Mouse (Mus musculus): ENCODE results near the gene Klhdc10.

The Klhdc10 gene

DNA sequence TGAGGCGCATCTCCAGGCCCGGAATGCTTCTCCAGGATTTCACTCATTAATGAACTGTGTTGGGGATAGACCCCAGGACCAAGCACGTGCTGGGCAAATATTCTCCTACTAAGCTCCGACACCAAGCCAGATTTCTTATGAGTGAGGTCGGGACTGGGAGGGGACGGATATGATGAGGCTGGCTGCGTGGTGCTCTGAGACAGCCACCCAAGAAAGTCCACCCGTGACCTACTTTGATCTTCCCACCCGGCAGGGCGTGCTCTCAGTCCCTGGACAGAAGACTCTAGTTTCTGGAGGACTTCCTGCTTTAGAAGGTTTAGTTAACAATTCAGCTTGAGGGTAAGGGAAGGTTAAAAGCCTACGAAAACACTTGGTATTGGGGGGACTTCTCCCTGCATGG is 63.9 kb downstream of the Klhdc10 start:
- no peak for DNase-seq (ENCODE audit: extremely low spot score, low read depth, low spot score)

DNA sequence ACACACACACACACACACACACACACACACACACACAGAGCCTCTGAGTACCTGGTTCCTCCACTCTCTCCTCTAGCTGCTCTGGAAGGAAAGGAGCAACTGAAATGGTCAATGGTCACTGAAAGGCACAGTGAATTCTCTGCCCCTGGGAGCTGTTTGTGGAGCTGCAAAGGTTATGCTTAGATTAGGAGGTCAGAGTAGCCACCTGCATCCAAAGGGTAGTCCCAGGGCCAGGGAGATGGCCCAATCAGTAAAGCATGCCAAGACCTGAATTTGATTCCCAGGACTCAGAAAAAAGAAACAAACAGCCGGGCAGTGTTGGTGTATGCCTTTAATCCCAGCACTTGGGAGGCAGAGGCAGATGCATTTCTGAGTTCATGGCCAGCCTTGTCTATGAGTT is 66.4 kb downstream of the Klhdc10 start:
- no peak for DNase-seq (ENCODE audit: extremely low spot score, low read depth, low spot score)

DNA sequence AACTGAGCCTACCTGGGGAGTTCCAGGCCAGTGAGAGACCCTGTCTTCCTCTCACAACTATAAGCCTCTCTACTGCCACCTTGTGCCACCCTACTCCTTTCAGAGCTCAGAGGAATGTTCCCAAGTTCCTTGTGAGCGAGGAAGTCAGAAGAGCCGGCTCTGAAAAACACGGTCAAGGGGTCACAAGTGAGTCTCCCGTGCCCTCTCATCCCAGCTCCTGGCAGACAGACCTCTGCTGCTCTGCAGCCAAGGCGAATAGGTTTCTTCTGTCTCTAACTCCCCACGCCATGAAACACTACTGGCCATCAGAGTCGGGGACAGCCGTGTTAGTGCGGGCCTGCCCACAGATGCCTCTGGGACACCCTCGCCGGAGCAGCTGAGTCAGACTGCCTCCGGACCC is 67.0 kb downstream of the Klhdc10 start:
- no peak for DNase-seq (ENCODE audit: extremely low spot score, low read depth, low spot score)

DNA sequence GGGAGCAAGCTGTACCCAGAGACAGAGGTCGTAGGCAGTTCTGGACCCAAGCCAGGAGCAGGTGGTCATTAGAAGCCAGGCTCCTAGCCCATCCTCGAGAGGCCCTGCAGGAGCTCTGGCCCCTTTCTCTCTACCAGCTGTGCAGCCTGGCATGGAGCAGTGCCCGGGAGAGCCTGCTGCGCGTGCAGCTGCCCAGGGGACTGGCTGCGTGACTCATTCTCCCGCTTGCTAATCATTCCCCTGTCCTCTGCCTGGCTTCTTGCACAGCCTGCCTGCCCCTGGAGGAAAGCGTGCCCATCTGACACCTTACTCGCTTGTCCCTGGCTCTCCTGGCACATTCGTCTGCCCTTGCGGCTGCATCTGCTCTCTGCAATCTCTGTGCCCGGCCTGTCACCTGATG is 67.7 kb downstream of the Klhdc10 start:
- DNase-seq (ENCODE audit: extremely low spot score, low read depth, low spot score): no peak

DNA sequence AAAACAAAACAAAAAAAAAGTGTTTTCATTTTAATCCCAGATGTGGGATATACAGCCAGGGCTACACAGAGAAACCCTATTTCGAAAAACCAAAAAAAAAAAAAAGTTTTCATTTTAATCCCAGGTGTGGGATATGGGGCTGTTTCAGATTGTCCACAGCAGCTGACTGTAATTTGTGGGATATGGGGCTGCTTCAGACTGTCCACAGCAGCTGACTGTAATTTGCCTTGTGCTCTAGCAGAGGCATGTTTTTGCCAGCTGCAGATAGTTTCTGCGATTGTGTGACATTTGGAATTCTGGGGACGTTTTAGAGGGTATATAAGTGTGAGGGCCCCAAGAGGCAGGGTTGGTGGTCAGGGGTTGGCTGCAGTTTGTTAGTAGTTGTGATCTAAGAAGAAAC is 70.0 kb downstream of the Klhdc10 start:
- DNase-seq (ENCODE audit: extremely low spot score, low read depth, low spot score): no peak

DNA sequence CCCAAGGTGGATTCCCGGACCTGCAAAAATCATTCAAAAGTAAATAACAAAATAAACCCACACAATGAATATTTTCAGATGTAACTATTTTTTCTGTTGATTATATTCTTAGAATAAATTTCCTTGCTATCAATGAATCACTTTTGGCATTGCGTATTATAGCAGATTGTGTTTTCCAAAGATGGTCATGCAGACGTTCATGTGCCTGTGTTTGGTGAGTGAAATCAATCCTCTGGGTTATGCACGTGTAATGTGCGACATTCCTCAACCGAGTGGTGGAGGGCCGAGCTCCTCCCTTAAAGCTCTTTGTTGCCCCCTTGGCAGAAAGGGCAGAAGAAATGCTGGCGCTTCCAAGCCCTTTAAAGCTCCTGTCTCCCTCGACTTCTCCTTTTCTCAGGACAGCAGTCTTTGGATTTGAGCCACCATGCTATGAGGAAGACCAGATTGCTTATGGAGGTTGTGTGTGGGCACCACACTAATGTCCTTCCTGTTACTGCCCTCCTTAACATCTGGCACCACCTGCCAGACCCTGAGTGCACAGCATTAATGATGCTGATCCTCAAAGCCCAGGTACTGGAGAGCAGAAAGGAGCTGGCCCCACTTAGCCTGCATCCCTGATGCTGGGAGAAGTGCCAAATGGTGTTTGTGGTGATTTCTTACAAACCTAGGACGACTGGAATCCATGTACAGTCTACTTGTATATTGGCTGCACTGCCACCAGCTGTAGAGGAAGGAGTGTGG is 74.5 kb downstream of the Klhdc10 start:
- no peak for DNase-seq (ENCODE audit: extremely low spot score, low read depth, low spot score)

DNA sequence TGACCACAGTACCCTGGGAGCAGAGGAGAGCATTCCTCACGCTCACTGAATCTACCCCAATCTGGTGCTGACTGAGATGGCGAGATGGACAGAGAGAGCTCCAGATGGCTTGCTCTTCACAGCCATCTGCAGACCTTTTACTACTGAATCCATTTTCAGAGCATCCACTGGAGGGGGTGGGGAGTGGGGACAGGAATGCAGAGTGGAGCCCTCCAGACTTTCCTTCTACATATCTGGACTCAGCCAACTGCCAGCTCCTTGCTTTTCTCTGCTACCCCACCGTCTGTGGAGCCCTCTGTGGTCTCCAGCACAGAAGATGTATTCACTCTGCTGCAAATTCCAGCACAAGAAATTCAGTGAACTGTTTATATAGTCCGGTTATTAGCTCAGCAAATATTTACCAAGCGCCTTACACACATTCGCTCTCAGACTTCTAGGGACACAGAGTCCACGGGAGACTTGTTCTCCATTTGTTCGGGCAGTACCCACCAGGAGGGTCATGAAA is 75.6 kb downstream of the Klhdc10 start:
- no peak for DNase-seq (ENCODE audit: extremely low spot score, low read depth, low spot score)

DNA sequence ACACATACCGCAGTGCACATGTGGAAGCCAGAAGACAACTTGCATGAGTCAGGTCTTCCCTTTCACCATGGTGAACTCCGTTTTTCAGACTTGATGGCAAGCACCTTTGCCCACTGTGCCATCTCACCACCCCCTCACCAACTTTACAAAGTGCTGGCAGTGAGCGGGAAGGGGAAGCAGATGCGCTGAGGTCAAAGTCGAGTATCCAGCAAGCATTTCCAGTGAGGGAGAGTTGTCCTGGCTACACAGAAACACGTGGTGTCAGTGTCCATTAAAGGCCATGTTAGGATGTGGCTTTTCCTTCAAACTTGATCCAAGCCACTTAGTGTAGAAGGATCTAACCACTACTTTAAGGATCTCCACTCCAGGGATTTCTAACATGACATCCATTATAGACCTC is 76.1 kb downstream of the Klhdc10 start:
- DNase-seq (ENCODE audit: extremely low spot score, low read depth, low spot score): no peak

DNA sequence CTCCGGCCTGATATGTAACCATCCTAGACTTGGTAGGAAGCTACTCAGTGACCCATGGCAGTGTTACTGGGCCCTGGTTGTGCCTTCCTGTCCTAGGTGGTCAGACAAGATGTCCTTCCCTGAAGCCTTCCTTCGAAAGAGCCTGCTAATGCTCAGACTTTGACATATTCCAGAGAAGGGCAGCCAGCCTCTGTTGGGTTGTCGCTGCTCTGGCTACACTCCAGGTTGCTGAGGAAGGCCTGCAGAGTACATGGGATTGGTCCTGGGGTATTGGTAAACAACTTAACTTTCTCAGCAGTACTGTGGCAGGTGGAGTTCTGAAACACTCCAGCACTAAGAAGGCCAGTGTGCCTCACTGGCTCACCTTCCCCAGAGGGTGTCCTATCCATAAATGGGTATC is 77.8 kb downstream of the Klhdc10 start:
- no peak for DNase-seq (ENCODE audit: extremely low spot score, low read depth, low spot score)

DNA sequence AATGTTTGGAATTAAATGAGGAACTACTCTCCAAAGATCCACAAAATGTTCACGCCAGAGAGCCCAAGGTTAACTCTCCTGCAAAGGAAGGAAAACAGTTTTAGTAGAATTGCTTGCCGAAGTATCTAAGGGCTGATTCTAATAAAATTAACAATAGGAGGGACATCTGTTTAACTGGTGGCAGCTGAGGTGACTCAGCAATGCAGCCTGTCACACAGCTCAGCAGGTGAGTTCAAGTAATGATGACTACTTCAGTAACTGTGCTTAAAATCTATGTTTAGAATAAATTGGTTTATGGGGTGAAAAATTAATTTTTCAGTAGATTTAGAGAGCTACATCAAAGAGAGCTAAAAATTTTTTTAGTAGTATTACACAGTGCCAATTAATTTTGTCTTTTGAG is 81.2 kb downstream of the Klhdc10 start:
- no peak for DNase-seq (ENCODE audit: extremely low spot score, low read depth, low spot score)

DNA sequence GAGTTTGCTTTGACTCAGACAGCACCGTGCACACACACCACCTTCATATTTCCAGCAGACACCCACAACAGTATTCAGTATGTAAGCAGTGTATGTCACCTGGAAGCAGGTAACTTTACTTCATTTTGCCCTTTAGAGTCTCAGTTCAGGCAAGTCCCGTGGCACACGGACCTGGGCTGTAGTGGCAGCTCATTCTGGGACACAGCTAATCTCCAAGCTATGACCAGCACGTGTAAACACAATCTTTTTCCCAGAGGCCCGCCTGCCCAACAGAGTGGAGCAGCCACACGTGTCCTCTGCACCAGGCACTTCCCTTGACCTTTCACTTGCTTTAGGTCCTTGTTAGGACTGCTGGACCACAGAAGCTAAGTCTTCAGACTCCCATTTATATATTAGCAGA is 84.8 kb downstream of the Klhdc10 start:
- DNase-seq (ENCODE audit: extremely low spot score, low read depth, low spot score): no peak

DNA sequence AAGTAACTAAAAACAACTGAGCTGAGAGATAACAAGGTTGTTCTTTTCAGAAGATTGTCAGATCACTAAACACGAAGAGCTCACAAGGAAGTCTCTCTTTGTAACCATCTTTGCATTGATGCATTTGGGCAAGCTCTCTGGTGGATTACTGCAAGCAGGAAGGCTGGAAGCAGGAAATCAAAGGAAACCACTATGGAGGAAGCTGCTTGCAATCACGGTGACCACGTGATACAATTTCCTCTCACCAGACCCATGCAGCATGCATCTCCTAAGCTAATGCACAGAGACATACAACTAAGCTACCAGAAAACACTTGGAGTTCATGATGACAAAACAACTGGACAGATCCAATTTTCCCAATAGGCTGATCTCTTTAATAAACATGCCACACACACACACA is 97.4 kb downstream of the Klhdc10 start:
- DNase-seq (ENCODE audit: extremely low spot score, low read depth, low spot score): no peak

All from hindlimb bud, embryonic 11.5 days (tissue).